8 mouse cellular contexts compared by ENCODE assay signal in genomic region chr5:122951913-122952641, GRCm38 (mm10). TPM values are rescaled to one million over a fixed set of nuclear protein-coding genes. Genes with fewer than 3 reads are reported as not detected.
DNase-seq lines count a peak whose midpoint lies in the region; ATAC-seq and TF ChIP-seq lines count a peak whose summit lies in the region.

No protein-coding gene starts in this region.

- no peaks in the 10 kb centered on the region for H3K36me3 ChIP-seq in hindbrain, embryonic 11.5 days (ENCODE audit: control insufficient read depth, insufficient read depth, low read length)
- H3K36me3 ChIP-seq in limb, embryonic 13.5 days, result peaks cover 8% of the 10 kb centered on the region; the same call in 1 of the 2 replicates

- 5% methylated on average over 47 of the region's 59 CpGs for WGBS in hindbrain, embryonic 11.5 days
- WGBS in limb, embryonic 13.5 days, result 5% methylated on average over 59 of the region's 59 CpGs

- intact Hi-C loops in gastrocnemius, adult 2 months (cut with DNase I), result no loop called here

- H3K9ac ChIP-seq in hindbrain, embryonic 11.5 days (ENCODE audit: low read depth, low read length), result peak overlapping the region; percentile 28
- H3K9ac ChIP-seq in limb, embryonic 13.5 days, result peak overlapping the region; percentile 64

- peaks cover 4% of the 10 kb centered on the region; the same call in 1 of the 2 replicates for H3K4me1 ChIP-seq in hindbrain, embryonic 11.5 days (replicated peaks; ENCODE audit: control insufficient read depth, insufficient read depth, low read length)
- H3K4me1 ChIP-seq in limb, embryonic 13.5 days, result peaks cover 38% of the 10 kb centered on the region

- H3K27me3 ChIP-seq in hindbrain, embryonic 11.5 days (ENCODE audit: control insufficient read depth, insufficient read depth, low read length), result peaks cover 17% of the 10 kb centered on the region
- H3K27me3 ChIP-seq in limb, embryonic 13.5 days, result peaks cover 40% of the 10 kb centered on the region

- TF ChIP-seq CTCF in gastrocnemius, adult 2 months (IDR thresholded peaks at IDR 0.05), result no peak

- DNase-seq in gastrocnemius, adult 2 months, result peak; percentile 44
- no peak for DNase-seq in gastrocnemius, adult 18-20 months (ENCODE audit: low spot score)
- DNase-seq in Muller cell, postnatal 12 days (ENCODE audit: inconsistent ontology term), result peak; percentile 44
- DNase-seq in embryo, embryonic 9.5 days (ENCODE audit: extremely low spot score), result peak; percentile 37
- DNase-seq in hindbrain, embryonic 11.5 days (ENCODE audit: low spot score), result peak; percentile 57
- peak; percentile 61 for DNase-seq in naive thymus-derived CD4-positive, alpha-beta T cell, adult 2 months (ENCODE audit: low read depth)
- peak; percentile 56 to 67 for DNase-seq in thymus, postnatal 36 days

- H3K9me3 ChIP-seq in hindbrain, embryonic 11.5 days (ENCODE audit: control insufficient read depth, low read length), result no peaks in the 10 kb centered on the region
- H3K9me3 ChIP-seq in limb, embryonic 13.5 days, result no peaks in the 10 kb centered on the region

- H3K27ac ChIP-seq in gastrocnemius, adult 2 months, result peak overlapping the region; percentile 61; the same call in 1 of the 2 replicates
- no peak overlapping the region for H3K27ac ChIP-seq in hindbrain, embryonic 11.5 days (ENCODE audit: low read depth, low read length)
- no peak overlapping the region for H3K27ac ChIP-seq in limb, embryonic 13.5 days

- peak overlapping the region; percentile 74 for H3K4me3 ChIP-seq in gastrocnemius, adult 2 months
- H3K4me3 ChIP-seq in hindbrain, embryonic 11.5 days (ENCODE audit: low read depth, low read length), result peak overlapping the region; percentile 30
- peak overlapping the region; percentile 49 for H3K4me3 ChIP-seq in limb, embryonic 13.5 days

- H3K4me2 ChIP-seq in hindbrain, embryonic 11.5 days (replicated peaks; ENCODE audit: low read depth, low read length), result peak overlapping the region; percentile 79
- peak overlapping the region; percentile 87 for H3K4me2 ChIP-seq in limb, embryonic 13.5 days (replicated peaks)

- peak; percentile 28; the same call in 1 of the 2 replicates for ATAC-seq in hindbrain, embryonic 11.5 days (ENCODE audit: low FRiP score)
- 0 out of 2 replicates have a peak, but pooled peaks have one; percentile 17 for ATAC-seq in limb, embryonic 13.5 days (ENCODE audit: low FRiP score, low read depth)

RNA-seq across cellular contexts. Expression of gene Kdm2b, which starts 37.5 kb away (rescaled TPM):
- 10 to 100 TPM; 11.5 to 13.3 TPM for total RNA-seq in gastrocnemius, adult 2 months (2021)
- total RNA-seq in gastrocnemius, adult 18-20 months (2021), result 10 to 100 TPM; 13.1 to 17.1 TPM
- 59.9 and 67.6 TPM in 2 replicates for polyA plus RNA-seq in hindbrain, embryonic 11.5 days (2014; fragmentation: Nextera tagmentation; extraction: Ambion mirVana)
- 64.3 and 66.6 TPM in 2 replicates for polyA plus RNA-seq in limb, embryonic 13.5 days (2015; fragmentation: Nextera tagmentation; extraction: Ambion mirVana)
